Mouse (Mus musculus): ENCODE results near the gene Rgs19.

Gene Rgs19

DNA sequence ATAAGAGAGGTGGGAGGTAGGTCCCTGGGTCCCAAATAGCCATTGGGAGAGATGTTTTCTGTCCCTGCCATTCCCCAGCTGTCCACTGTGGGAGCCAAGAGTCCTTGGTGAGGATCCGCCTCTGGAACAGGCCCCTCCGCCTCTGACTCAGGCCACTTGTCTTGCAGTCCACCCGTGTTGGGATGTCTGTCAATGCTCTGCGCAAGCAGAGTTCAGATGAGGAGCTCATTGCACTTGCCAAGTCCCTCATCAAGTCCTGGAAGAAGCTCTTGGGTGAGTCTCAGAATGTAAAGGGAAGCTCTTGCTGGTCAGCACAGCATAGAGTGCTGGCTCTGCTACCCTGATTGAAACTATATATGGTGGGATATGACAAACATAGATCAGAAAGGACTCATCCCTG lies 10.4 kb downstream of the Rgs19 start:
- in situ Hi-C loops (cut with MboI): no loop called here

DNA sequence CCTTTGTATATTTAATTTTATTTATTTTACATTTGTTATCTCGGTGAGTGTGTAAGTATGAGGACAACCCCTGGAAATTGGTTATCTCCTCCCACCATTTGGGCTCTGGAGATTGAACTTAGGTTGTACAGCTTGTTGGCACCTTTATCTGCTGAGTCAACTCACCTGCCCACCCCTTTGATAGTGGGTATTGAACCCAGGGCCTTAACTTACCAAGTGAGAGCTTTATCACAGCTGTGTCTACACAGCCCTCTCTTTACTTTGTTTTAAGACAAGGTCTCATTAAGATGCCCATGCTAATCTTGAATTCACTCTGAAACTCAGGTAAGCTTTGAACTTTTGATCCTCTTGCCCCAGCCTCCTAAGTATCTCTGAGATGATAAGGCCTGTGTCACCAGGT lies 11.8 kb downstream of the Rgs19 start:
- in situ Hi-C loops (cut with MboI): no loop called here

DNA sequence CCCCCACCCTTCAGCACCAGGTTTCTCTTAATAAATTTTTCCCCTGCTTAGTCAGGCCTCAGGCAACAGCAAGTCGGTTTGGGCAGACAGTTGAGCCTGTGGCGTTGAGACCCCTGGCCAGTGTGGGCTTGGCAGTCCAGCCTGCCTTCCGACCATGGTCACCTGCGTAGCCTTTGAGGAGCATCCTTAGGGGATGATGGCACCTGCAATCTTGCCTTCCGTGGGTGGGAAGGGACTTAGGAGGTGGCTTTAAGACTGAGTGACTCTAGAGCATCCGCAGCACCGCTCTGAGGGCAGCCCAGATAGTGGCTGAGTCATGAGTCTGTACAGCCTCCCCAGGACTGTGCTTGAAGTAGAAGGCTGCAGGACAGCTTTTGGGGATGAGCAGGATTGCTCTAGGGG lies 13.1 kb downstream of the Rgs19 start:
- in situ Hi-C loops (cut with MboI): no loop called here

DNA sequence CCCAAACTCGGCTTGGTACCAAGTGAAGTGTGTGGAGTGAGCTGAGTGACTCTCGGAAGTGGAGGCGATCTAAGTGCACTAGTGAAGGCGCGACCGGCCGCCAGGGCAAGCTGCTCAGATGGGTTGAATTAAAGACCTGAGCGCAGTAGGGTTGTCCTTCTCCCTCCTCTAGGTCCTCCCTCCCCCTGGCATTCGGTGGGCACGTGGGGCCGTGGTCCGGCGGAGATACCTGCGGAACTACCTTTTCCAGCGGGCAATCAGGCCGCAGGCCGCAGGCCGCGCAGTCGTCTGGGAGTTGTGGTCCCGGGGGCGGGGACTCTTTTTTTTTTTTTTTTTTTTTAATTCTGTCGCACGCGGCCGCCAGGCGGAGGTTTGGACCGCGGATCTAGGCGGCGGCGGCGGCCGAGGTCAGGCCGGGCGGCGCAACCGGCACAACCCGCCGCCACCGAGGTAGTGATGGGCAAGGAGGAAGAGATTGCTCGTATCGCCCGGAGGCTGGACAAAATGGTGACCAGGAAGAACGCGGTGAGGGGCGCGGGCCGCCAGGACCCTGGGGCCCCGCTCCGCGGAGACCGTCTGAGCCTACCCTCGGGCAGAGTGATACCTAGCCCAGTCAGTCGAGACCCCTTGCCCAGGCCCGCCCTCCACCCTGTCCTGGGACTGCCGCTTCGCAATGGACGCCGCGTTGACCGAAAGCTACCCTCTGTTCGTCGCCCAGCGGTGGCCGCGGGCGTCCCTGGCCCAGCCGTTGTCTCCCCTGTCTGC lies 13.6 kb downstream of the Rgs19 start, which contains the start of gene Tcea2:
Gene Tcea2 (plus strand): TSS at position 360 of the 765 bp plus-strand sequence.
- in situ Hi-C loops (cut with MboI): no loop called here

DNA sequence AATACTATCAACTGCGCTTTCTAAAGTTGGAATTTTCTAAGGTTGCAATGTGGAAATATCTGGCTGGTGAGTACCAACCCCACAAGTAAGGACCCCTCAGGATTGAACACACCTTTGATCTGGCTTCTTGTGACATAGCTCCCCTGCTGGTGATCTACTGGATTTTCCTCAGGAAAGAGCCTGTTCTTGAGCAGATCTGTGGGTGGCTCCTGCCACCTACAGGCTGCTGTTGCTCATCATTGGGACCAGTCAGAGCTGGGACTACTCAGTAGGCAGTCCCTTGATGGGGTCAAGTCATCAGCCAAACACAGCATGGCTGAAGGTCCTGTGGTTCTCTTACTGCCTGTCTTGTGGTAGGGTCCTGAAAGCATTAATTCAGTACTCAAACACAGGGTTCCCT lies 15.0 kb downstream of the Rgs19 start:
- in situ Hi-C loops (cut with MboI): no loop called here

DNA sequence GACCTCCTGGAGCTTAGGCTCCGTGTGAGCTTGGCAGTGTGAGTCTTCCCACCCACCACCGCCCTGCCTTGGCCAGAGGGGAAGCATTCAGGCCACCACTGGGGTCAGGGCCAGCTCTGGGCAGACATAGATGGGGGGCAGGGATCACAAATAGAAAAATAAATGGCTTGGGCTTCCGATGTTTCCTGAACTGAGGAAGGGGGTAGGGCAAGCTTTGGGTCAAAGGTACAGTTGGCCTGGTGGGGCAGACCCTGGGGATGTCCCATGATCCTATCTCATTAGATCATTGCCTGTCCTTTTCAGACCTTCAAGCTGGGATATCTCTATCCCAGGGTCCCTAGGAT lies 16.1 kb downstream of the Rgs19 start:
- in situ Hi-C loops (cut with MboI): no loop called here

DNA sequence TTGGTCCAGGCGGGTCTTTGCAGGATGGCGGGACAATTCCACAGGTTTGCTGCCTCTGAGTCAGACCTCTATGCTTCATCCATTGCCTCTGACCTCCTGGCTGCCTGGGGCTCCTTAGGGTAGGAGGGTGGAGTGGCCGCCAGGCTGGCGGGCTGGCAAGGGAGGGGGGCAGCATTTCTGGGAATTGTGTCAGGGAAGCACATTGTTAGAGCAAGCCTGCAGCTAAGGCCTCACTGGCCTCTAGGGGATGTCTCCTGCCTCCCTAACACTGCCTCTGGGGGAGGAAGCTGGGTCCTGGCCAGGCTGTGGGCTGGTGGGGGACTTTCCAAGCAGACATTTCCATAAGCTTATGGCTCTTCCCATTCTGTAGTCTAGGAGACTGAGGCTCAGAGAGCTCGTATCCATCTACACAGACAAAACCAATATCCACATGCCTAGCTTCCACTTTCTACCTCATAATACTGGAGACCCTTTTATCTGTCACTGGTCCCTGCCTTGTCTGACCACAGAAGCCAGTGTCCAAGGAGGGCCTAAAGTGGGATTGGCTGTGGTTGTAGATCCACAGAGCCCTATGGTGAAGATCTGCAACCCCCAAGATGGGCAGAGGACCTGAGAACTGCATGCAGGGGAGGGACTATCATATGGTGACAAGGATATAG lies 16.6 kb downstream of the Rgs19 start:
- in situ Hi-C loops (cut with MboI): no loop called here

DNA sequence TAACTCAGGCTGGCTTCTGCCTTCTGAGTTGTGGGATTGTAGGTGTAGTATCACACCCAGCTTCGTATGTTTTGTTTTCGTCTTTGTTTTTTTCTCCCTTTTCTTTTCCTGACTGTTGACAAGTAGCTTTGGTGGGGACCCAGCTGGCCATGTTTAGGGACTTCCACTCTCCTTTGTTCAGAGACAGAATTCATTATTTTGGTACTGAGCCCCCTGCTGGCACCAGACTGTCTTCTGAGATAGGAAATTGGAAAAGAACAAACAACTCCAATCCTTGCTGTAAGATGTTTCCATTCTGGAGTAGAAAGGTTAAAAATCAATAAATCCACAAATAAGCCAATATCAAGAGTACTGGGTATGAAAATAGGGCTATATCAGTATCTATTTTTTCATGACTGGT lies 17.4 kb downstream of the Rgs19 start:
- in situ Hi-C loops (cut with MboI): no loop called here

DNA sequence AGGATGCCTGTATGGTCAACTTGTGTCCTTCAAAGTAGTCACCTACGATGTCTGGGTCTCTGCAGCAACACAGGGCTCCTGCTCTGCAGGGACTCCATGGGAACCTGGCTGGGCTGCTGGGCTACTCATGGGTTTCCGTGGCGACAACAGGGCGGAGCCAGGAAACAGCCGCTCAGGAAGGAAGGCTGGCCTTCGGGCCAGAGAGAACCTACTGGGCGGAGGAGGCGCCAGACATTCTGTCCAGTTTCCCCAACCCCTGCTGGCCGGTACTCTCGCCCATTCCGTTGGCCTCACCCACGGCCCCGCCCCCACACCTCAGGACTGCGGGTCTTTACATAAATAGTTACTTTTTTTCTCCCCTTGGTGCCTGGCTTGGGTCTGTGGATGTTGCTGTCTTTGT lies 18.3 kb downstream of the Rgs19 start:
- in situ Hi-C loops (cut with MboI): no loop called here

DNA sequence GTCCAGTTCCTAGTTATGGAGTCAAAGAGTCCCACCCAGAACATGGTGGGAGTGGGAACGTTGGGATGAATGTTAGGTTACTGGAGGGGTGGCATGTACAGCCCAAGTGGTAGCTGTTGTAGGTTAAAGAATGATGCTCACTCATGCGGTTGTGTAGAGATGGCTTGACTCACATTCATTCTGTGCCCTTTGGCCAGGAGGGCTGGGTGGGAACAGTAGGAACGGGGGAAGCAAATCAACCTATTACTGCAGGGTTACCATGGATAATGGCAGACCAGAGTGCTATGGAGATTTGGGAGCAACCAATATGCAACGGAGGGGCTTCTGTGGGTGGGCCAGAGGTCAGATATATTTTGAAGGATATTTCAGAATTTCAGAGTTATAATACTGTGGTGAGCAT lies 18.8 kb downstream of the Rgs19 start:
- in situ Hi-C loops (cut with MboI): no loop called here

DNA sequence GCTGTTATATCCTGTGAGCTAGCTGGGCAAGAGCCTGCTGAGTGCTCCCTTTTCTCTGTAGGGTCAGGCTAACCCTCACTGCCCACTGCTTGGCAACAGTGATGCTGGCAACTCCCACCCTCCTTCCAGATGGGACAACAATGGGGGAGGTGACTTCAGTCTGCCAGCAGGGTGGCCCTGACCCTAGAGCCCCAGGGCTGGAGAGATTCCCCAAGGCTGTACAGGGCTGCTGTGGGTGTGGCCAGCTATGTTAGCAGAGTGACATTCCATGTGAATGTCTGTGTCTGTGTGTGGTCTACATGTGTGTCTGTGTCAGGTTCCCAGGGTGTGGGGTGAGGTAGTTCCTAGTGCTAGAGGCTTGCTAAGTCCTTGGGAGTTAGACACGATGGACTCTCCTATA lies 20.3 kb downstream of the Rgs19 start:
- in situ Hi-C loops (cut with MboI): no loop called here

DNA sequence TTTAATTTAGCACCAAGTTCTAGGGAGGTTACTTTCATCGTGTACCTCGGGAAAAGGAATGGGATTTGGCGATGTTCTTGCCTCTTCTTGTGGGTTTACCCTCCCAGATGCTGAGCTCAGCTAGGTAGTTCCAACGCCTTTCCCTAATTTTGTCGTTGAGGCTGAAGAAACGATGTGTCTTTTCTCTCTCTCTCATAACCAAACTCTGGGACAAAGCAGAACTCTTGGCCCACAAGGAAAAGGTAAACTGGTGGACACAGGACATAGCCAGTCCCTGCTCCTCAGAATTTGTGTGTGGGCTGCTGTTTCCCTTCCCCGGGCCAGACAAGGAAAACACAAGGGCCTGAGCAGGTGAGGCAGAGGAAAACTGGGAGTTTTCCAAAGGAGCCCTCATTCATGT lies 21.8 kb downstream of the Rgs19 start:
- in situ Hi-C loops (cut with MboI): no loop called here

DNA sequence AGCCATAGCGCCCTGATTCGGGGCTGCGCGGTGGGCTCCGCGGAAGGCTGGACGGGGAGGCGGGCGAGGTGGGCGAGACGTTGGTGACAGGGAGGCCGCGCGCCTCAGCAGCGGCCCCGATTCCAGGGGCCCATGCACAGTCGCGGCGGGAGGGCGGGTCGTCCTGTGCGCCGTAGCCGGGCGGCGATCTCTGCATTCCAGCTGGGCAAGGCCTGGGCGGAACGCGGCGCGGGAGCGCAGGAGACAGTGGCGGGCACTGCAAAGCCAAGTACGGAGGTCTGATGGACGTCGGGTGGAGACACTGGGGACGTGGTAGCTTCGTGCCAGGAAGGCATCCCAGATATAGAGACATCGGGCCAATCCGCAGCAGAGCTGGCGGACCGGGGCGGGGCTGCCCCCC lies 22.5 kb downstream of the Rgs19 start, which contains the start of gene Sox18:
Gene Sox18 (minus strand): TSS at position 315 of the 400 bp plus-strand sequence.
- in situ Hi-C loops (cut with MboI): no loop called here

DNA sequence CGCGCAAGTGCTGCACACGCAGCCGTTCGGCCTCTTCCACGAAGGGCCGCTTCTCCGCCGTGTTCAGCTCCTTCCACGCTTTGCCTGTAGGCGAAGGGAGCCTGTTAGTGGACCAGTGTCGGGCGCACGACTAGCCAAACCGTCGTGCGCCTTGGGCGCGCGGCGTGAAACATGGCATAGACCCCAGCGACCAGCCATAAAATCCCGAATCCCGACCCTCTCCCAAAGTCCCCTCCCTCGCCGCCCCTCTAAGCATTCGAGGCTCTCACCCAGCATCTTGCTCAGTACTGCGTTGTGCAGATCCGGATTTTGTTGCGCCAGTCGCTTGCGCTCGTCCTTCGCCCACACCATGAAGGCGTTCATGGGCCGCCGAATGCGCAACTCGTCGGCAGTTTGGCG lies 22.9 kb downstream of the Rgs19 start:
- in situ Hi-C loops (cut with MboI): no loop called here

DNA sequence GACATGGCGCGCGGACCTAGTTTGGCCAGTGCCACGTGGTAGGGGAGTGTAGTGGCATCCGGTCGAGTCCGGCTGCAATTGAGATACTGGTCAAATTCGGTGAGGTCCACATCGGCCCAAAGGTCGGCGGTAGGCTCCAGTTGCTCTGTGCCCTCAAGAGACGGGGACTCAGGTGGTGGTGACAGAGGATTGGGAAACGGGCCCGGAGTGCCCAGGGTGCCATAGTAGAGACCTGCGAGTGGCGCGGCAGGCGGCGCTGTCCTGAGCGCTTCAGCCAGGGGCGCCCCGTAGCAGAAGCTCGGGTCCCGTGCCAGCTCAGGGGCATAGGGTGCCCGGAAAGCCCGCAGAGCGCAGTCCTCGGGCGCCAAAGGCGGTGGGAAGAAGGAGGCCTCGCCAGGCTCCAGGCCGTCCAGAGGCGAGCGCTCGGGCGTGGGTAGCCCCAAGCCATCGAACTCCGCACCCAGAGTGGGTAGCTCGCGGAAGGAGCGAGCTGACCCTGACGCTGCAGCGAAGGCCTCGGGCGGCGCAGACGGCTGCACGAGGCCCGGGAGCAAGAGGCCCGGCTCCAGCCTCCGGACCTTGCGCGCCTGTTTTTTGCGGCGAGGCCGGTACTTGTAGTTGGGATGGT lies 23.4 kb downstream of the Rgs19 start:
- in situ Hi-C loops (cut with MboI): no loop called here

DNA sequence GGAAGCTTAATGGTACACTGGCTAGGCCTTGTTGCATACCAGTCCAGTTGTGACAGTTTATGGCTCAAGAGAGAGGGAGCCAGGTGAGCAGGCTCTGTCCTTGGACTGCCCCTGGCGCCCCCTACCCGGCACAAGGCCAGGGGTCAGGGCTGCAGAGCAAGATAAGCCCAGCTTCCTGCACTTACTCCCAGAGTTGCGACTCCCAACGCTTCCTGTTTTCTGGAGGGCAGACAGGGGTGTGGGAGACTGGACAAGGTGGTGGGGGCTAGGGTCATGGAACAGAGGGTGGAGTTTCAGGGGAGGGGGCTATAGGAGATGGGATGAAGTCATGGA lies 30.5 kb downstream of the Rgs19 start:
- in situ Hi-C loops (cut with MboI): no loop called here

DNA sequence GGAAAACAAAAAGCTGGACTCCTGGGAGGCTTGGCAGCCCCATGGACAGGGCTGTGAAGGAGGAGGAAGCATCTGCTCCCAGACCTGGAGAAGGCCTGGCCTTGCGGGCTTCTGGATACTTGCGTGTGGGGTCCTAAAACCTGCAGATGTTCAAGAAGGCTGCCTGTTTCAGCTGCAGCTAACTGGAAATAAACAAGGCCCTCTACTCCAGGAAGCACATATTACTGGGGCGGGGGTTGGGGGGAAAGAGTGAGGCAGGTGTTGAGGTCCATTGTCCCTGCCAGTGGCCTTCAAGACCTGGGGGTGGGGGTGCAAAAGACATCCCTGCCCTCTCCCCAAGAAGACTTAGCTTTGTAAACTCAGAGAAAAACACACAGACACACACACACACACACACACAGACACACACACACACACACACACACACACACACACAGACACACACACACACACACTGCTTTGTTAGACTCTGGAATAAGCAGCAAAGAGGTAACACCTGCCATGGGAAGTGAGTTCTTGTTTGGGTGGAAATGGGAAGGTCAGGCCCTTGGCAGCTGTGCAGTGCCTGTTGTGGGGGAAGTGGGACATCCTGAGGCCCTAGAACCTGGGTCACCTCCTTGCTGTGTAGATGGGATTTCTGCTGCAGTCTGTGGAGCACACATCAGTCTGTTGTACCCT lies 31.0 kb downstream of the Rgs19 start:
- in situ Hi-C loops (cut with MboI): no loop called here

DNA sequence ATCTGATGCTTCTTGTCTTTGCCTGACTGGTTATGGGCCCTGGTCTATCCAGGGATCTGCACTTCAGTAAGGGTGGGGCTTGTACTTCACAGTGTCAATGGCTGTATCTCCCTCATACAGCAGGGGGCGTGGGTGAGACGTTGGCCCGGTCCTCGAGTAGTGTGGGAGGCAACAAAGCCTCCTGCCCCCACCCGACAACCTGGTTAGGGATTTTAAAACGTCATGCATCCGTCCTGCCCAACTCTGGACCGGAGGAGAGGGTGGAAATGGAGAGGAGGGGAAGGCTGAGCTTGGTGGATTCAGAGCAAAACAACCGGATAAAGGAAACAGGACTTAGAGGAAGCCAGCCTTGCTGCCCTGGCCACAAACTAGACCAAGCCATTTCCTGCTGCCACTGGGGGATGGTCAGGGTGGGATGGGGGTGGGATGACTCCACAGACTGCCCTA lies 34.1 kb downstream of the Rgs19 start:
- in situ Hi-C loops (cut with MboI): no loop called here

DNA sequence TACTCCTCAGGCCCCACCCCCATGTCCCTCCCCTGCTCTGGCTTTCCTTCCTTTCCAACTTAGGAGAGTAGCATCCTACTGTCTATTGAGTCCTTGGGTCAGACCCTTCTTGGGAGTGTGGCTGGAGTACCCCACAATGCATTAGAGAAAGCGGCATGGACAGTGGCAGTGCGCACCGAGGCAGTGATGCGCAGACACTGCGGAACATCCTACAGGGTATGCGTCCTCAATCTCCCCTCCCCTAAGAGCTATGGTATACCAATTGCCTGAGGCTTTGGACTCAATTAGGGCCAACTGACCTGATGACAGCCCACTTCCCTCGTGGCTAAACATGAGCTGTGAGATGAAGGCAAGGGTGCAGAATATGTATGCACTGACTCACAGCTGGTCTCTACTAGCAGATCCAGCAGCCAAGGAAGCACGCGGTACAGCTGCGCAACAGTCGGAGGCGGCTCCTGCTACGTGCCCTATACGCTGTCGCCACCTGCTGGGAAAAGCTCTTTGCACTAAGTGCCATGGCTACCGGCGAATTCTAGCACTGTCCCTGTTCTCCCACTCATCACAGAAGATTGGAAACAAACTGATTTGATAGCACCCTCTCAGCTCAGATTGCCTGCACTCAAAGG lies 34.7 kb downstream of the Rgs19 start:
- in situ Hi-C loops (cut with MboI): no loop called here

DNA sequence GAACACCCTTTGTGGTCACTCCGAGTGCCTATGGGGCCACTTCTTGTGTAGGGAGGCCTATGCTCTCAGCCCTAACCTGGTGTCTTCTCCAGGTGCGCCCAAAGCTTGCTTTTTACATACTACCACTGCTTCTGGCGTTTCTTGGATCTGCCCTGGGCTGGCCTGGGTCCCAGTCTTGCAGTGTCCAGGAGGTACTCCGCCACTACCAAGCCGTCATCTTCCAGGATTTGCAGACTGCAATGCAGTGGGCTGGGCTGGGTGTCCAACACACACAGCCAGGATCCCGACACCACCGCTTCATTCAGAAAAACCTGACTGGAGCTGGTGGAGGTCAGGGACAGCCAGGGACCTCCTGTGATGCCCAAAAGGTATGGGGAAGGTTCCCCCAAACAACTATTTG lies 35.2 kb downstream of the Rgs19 start:
- in situ Hi-C loops (cut with MboI): no loop called here

DNA sequence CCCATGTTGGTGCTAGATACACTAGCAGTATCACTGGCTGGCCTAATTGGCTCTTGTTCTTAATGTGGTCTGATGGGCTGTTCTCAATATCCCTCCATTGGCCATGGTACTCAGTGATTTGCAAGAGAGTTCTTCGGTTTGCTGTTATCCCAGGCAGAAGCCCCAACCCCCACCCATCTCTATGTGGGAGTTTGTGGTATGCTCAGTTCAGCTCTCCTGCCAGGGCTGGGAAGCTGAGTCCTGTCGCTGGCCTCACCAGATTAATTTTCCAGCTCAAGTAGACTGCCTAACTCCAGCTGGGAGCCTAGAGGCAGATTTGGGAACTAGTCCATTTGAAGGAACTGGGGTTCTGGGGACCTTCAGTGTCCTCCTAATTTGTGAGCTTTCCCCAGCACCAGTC lies 36.3 kb downstream of the Rgs19 start:
- in situ Hi-C loops (cut with MboI): no loop called here

DNA sequence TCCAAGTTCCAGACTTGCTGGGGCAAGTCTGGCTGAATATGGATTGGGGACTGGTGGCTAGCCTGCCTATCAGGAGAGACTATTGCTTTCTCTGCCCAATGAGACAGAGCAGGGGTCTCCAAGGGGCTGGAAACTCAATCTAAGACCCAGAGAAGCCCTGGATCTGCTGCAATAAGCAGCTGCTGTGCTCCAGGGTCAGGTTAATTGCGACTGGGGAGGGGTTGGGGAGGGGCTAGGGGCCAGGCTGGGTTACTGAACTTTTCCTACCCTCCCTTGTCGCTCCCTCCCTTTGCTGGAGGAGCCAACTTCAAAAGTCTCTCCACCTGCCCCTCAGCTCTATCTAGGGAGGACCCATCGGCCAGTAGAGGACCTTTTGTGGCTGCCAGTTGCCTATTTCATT lies 37.0 kb downstream of the Rgs19 start, which contains the start of gene Gm29797:
Gene Gm29797 (plus strand): TSS at position 301 of the 400 bp plus-strand sequence.
- in situ Hi-C loops (cut with MboI): no loop called here
